Mouse (Mus musculus) limb, embryonic 10.5 days (tissue): ENCODE measurements at regions not wholly inside any gene's neighbourhood (a gene's known extent, or its start where the extent isn't known, plus 50 kb on each side); places are given as distances from the start of the nearest gene placed in this dataset.

ENCODE experiments used
- DNase-seq: peaks from one replicate; pipeline ENCODE4 v3.0.0-alpha.2; 2017; ENCODE audit warnings: low spot score
- H3K27ac ChIP-seq: fragments of 300-500 bp; sonication (generic); 2 replicates; pipeline ENCODE4 v1.5.1; 2016; ENCODE audit warnings: mild to moderate bottlenecking
- H3K27me3 ChIP-seq: fragments of 300-500 bp; sonication (generic); 2 replicates; pipeline ENCODE4 v1.6.1; 2016; ENCODE audit warnings: low read depth, mild to moderate bottlenecking; ENCODE audit not compliant: poor library complexity, severe bottlenecking
- H3K36me3 ChIP-seq: fragments of 300-500 bp; sonication (generic); 2 replicates; pipeline ENCODE4 v1.6.1; 2016; ENCODE audit warnings: mild to moderate bottlenecking, moderate library complexity
- H3K4me1 ChIP-seq: fragments of 300-500 bp; sonication (generic); 2 replicates; pipeline ENCODE4 v1.6.1; 2016
- H3K4me3 ChIP-seq: fragments of 300-500 bp; sonication (generic); 2 replicates; pipeline ENCODE4 v1.5.1; 2016; ENCODE audit warnings: mild to moderate bottlenecking, moderate library complexity
- H3K9me3 ChIP-seq: fragments of 300-500 bp; sonication (generic); replicated peaks from 2 replicates; pipeline ENCODE4 v1.6.1; 2016; ENCODE audit warnings: mild to moderate bottlenecking
- WGBS: fragments of 180-500 bp; shearing (Covaris S2); methylation state at CpG from one replicate; pipeline ENCODE4 v1.1.7; 2016; 5-methylcytosine and 5-hydroxymethylcytosine counted together

DNA sequence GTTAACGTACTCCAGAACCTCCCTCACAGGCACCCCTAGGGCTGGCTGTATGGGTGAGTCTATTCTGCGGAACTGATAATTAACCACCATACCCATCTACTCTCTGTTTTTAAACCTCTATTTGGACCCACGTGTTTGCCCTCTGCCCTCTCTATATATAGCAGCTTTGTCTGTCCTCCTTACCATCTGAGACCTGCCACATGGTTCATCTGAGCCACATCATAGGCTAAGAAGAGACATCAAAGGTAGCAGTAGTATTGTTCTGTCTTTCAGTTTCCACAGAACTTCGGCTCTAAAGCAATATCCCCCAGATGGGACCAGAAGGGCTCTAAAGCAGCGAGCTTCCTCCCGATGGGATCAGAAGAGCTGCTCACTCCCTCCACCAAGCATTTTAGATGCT is 281.7 kb upstream of the Xylt1 start:
- Histone ChIP-seq H3K36me3 (no peaks in the 10 kb centered on the region), H3K27me3 (no peaks in the 10 kb centered on the region), H3K4me1 (no peaks in the 10 kb centered on the region), H3K4me3 (no peak overlapping the region), H3K27ac (no peak overlapping the region), H3K9me3 (no peaks in the 10 kb centered on the region)
- DNase-seq, result no peak
- 78% methylated on average over 6 of the region's 6 CpGs for WGBS

GRCm38 (mm10) chr7:117103035-117103434 is 277.7 kb upstream of the Xylt1 start:
- Histone ChIP-seq H3K27ac (no peak overlapping the region), H3K4me1 (no peaks in the 10 kb centered on the region), H3K9me3 (no peaks in the 10 kb centered on the region), H3K27me3 (no peaks in the 10 kb centered on the region), H3K36me3 (no peaks in the 10 kb centered on the region), H3K4me3 (no peak overlapping the region)
- 53% methylated on average over 5 of the region's 5 CpGs for WGBS
- no peak for DNase-seq

DNA sequence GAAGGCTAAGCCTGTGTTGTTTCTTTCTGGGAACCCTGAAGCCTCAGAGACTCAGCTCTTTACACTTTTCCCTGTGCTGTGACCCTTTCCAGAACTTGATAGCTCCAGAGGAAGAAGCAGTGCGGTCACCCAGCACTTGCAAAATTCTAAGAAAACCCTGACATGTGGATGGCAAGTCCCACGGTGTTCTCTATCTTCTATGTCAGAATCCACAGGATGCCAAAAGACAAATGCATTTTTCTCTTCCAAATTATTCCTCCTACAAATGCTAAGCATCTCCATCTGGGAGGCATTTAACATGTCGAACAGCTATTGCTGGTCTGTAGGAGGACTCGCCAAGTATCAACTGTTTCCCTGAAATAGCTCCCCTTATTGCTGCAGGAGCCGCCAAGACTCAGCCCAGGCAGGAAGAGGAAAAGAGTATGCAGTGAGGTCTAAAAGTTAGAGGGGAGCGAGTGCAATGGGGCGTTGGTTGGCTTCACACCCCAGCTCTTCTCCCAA is 274.0 kb upstream of the Xylt1 start:
- Histone ChIP-seq H3K9me3 (no peaks in the 10 kb centered on the region), H3K27me3 (no peaks in the 10 kb centered on the region), H3K4me3 (no peak overlapping the region), H3K4me1 (no peaks in the 10 kb centered on the region), H3K27ac (no peak overlapping the region), H3K36me3 (no peaks in the 10 kb centered on the region)
- no peak for DNase-seq
- 93% methylated on average over 7 of the region's 7 CpGs for WGBS

- Histone ChIP-seq H3K36me3 (no peaks in the 10 kb centered on the region), H3K27ac (no peak overlapping the region), H3K4me3 (no peak overlapping the region), H3K27me3 (no peaks in the 10 kb centered on the region), H3K4me1 (no peaks in the 10 kb centered on the region), H3K9me3 (no peaks in the 10 kb centered on the region)
- DNase-seq, result no peak
- 84% methylated on average over 3 of the region's 3 CpGs for WGBS
Measured at GRCm38 (mm10) chr7:117108391-117108790, 272.4 kb upstream of the Xylt1 start.

- DNase-seq, result no peak
- H3K27me3 ChIP-seq, result no peaks in the 10 kb centered on the region
- H3K9me3 ChIP-seq, result no peaks in the 10 kb centered on the region
- H3K27ac ChIP-seq, result no peak overlapping the region
- H3K4me1 ChIP-seq, result no peaks in the 10 kb centered on the region
- 76% methylated on average over 3 of the region's 3 CpGs for WGBS
- H3K4me3 ChIP-seq, result no peak overlapping the region
- no peaks in the 10 kb centered on the region for H3K36me3 ChIP-seq
Measured at GRCm38 (mm10) chr7:117127728-117128127, 253.1 kb upstream of the Xylt1 start.

GRCm38 (mm10) chr7:117134869-117135268 is 245.9 kb upstream of the Xylt1 start:
- H3K27ac ChIP-seq, result no peak overlapping the region
- H3K27me3 ChIP-seq, result no peaks in the 10 kb centered on the region
- no peaks in the 10 kb centered on the region for H3K9me3 ChIP-seq
- peaks cover 9% of the 10 kb centered on the region for H3K4me1 ChIP-seq
- 88% methylated on average over 1 of the region's 1 CpGs for WGBS
- no peak for DNase-seq
- H3K36me3 ChIP-seq, result no peaks in the 10 kb centered on the region
- H3K4me3 ChIP-seq, result no peak overlapping the region

- Histone ChIP-seq H3K9me3 (no peaks in the 10 kb centered on the region), H3K36me3 (no peaks in the 10 kb centered on the region), H3K4me3 (no peak overlapping the region), H3K27ac (no peak overlapping the region), H3K4me1 (peaks cover 14% of the 10 kb centered on the region), H3K27me3 (no peaks in the 10 kb centered on the region)
- no peak for DNase-seq
- WGBS, result 54% methylated on average over 1 of the region's 1 CpGs
Measured at GRCm38 (mm10) chr7:117138681-117139080, 242.1 kb upstream of the Xylt1 start.

GRCm38 (mm10) chr7:117139245-117139970 is 241.4 kb upstream of the Xylt1 start:
- H3K4me3 ChIP-seq, result no peak overlapping the region
- peak; percentile 43 for DNase-seq
- 47% methylated on average over 5 of the region's 5 CpGs for WGBS
- no peaks in the 10 kb centered on the region for H3K27me3 ChIP-seq
- no peaks in the 10 kb centered on the region for H3K36me3 ChIP-seq
- H3K4me1 ChIP-seq, result peaks cover 14% of the 10 kb centered on the region
- no peak overlapping the region for H3K27ac ChIP-seq
- H3K9me3 ChIP-seq, result no peaks in the 10 kb centered on the region

GRCm38 (mm10) chr7:117139971-117140247 is 240.9 kb upstream of the Xylt1 start:
- no peak for DNase-seq
- WGBS, result 85% methylated on average over 1 of the region's 1 CpGs
- Histone ChIP-seq H3K9me3 (no peaks in the 10 kb centered on the region), H3K27me3 (no peaks in the 10 kb centered on the region), H3K27ac (no peak overlapping the region), H3K4me1 (peaks cover 14% of the 10 kb centered on the region), H3K36me3 (no peaks in the 10 kb centered on the region), H3K4me3 (no peak overlapping the region)

GRCm38 (mm10) chr7:117146809-117147208 is 234.0 kb upstream of the Xylt1 start:
- DNase-seq, result no peak
- peaks cover 2% of the 10 kb centered on the region; the same call in 1 of the 2 replicates for H3K27me3 ChIP-seq
- no peak overlapping the region for H3K27ac ChIP-seq
- peaks cover 17% of the 10 kb centered on the region for H3K4me1 ChIP-seq
- no peaks in the 10 kb centered on the region for H3K9me3 ChIP-seq
- H3K36me3 ChIP-seq, result no peaks in the 10 kb centered on the region
- WGBS, result 78% methylated on average over 7 of the region's 7 CpGs
- H3K4me3 ChIP-seq, result no peak overlapping the region

GRCm38 (mm10) chr7:117150355-117150754 is 230.4 kb upstream of the Xylt1 start:
- Histone ChIP-seq H3K36me3 (no peaks in the 10 kb centered on the region), H3K9me3 (no peaks in the 10 kb centered on the region), H3K4me3 (no peak overlapping the region), H3K27me3 (peaks cover 3% of the 10 kb centered on the region; the same call in 1 of the 2 replicates), H3K4me1 (peaks cover 17% of the 10 kb centered on the region), H3K27ac (no peak overlapping the region)
- DNase-seq, result no peak
- WGBS, result 76% methylated on average over 8 of the region's 8 CpGs

GRCm38 (mm10) chr7:117153826-117154550 is 226.8 kb upstream of the Xylt1 start:
- Histone ChIP-seq H3K4me1 (no peaks in the 10 kb centered on the region), H3K9me3 (no peaks in the 10 kb centered on the region), H3K27me3 (peaks cover 7% of the 10 kb centered on the region; the same call in 1 of the 2 replicates), H3K4me3 (no peak overlapping the region), H3K27ac (no peak overlapping the region), H3K36me3 (no peaks in the 10 kb centered on the region)
- no peak for DNase-seq
- WGBS, result 89% methylated on average over 5 of the region's 5 CpGs

DNA sequence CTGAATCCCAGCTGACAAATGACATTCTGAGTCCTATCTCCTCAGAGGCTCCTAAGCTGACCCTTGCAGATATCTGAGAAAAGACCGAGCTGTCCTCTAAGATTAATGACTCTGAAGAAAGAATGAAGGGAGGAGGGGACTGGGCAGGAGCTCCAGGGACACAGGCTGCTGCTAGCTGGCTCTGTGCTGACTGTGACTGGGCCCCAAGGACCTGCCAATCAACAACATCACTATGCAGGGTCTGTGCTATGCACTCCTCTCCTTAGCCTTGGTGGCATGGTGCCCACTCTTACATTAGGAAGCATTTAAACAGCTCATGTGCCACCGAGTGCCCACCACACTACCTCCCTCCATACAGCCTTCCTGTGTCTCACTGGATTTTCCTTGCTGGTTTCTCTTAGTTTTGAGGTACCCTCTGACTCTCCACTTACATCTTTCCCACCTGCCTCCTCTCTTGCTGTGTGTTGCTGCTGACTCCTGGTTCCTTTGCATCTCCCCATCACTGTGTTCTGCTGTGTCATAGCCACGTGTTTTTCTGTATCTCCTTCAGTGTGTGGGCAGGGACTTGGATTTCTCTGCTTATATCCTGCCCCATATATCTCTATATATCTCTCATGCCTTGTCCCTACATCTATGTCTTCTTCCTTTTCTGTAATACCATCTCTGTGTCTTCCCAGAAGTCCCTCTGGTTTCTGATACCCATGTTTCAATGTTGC is 219.4 kb upstream of the Xylt1 start:
- H3K9me3 ChIP-seq, result no peaks in the 10 kb centered on the region
- peaks cover 4% of the 10 kb centered on the region; the same call in 1 of the 2 replicates for H3K27me3 ChIP-seq
- WGBS, result 57% methylated on average over 3 of the region's 3 CpGs
- H3K27ac ChIP-seq, result no peak overlapping the region
- DNase-seq, result no peak
- H3K4me1 ChIP-seq, result peaks cover 3% of the 10 kb centered on the region; the same call in 1 of the 2 replicates
- no peaks in the 10 kb centered on the region for H3K36me3 ChIP-seq
- H3K4me3 ChIP-seq, result no peak overlapping the region
